Mouse (Mus musculus) gastrocnemius, adult 8-10 months (tissue): ENCODE results near the gene Nrxn3. TPM values are rescaled to one million over a fixed set of nuclear protein-coding genes. Genes with fewer than 3 reads are reported as not detected.

Source experiments
- DNase-seq, 2 experiments: peaks; one replicate each; pipeline ENCODE4 v3.0.0; 2022; ENCODE audit warnings: low spot score in 2 of 2
- total RNA-seq, 4 experiments: library from RNA; stranded (reverse); gene quantifications; 2 replicates each; pipeline ENCODE4 v1.2.4; 2022

Gene Nrxn3
- total RNA-seq, 4 experiments from 2014 or later = 0.05 to 0.25 (median 0.13) TPM

GRCm38 (mm10) chr12:89699469-89699868 is 976.8 kb downstream of the Nrxn3 start:
- no peak for DNase-seq

DNA sequence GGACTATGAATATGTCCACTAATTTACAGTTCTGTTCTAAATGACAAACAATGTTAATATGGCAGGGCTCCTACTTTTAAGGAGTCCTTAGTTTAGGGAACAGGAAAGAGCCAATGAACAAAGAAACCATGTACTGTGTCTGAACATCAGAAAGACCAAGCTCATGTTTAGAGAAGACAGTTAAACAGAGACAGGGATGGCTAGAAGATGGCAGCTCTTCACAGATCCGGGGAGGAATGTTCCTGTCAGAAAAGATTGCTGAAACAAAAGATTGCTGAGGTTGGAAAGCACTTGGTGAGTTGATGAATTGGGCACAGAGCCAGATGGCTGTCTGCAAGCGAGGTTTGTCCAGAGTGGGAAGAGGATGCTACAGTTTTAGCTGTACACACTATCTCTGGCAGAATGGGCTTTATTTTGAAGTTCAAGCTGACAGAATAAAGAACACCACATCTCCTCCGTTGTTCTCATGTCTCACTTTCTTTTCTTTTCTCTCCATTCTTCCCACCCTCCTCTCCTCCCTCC is 978.3 kb downstream of the Nrxn3 start:
- no peak for DNase-seq

DNA sequence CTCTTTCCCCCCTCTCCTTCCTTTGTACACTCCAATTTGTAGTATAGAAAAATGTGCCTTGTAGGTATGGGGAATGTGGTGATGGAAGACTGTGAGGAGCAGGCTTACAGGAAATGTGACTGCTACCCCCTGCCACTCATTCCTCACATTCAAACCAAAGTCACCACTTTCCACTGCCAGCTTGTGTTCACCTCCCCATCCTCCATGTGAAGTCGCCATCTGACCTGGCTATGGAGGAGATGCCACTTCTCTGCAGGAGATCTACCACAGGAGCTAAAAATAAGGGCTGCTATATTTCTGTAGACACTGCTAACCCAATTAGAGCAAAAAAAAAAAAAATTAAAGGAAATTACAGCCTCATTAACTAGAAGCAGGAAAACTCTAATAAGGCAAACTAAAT is 980.3 kb downstream of the Nrxn3 start:
- DNase-seq = no peak

GRCm38 (mm10) chr12:89707913-89708312 is 985.2 kb downstream of the Nrxn3 start:
- DNase-seq = no peak

- DNase-seq = no peak
These were observed 987.8 kb downstream of the Nrxn3 start for GRCm38 (mm10) chr12:89710459-89710858.

GRCm38 (mm10) chr12:89711791-89712190 is 989.1 kb downstream of the Nrxn3 start:
- DNase-seq = no peak

GRCm38 (mm10) chr12:89719194-89720080 is 996.8 kb downstream of the Nrxn3 start:
- DNase-seq = no peak

DNA sequence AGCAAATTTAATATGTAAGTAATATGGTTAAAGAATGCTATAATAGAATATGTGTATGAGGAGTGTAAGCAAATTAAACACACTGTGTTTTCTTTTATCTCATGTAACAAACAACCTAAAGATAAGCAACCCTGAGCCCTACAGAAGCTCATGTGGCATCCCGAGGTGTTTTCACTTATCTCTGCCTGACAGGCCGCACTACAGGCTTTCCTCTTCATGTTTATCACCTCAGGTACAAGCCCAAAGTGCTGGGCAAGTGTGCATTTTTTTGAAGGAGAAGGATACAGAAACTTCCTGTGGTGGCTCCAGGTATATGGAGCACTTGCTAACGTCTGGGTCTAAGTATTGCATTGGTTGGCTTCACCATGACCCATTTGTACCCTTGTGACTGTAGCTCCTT is 998.3 kb downstream of the Nrxn3 start:
- DNase-seq = no peak

GRCm38 (mm10) chr12:89722462-89722861 is 999.8 kb downstream of the Nrxn3 start:
- DNase-seq = no peak

DNA sequence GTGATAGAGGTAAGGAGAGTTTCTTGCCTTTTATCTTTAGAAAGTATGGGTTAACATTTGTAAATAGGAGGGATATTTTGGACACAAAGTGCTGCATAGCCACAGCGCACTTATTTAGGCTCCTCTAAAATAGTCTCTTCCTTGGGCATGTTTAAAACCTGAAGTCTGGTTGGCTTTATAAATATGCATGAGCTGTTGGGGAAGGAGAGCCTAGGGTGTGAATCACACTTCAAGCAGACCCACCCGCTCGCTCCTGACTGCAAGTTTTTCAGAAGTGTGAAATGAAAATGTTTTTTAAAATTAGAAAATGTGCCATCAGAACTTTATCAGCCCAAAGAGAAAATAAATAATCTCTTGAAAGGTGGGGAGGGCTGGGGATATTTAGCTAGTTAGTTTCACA is 1001.4 kb downstream of the Nrxn3 start:
- no peak for DNase-seq

- DNase-seq = no peak
These were observed 1019.6 kb downstream of the Nrxn3 start for GRCm38 (mm10) chr12:89742326-89742725.

GRCm38 (mm10) chr12:89742796-89743195 is 1020.1 kb downstream of the Nrxn3 start:
- DNase-seq = no peak

GRCm38 (mm10) chr12:89764191-89765082 is 1041.8 kb downstream of the Nrxn3 start:
- no peak for DNase-seq

DNA sequence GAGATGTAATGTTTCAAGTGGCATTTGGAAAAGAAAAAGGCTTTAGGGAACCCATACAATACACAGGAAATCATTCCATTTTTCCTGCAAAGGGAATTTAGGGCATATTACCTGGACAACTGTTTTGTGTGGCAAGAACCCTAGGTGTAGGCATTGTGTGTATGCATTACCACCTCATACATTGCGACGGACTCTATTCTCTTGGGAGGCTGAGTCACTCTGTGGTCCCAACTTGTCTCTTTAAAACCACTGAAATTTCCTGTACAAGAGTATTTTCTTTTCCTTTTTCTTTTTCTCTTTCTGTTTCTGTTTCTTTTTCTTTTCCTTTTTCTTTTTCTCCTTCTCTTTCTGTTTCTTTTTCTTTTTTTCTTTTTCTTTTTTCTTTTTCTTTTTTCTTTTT is 1042.5 kb downstream of the Nrxn3 start:
- no peak for DNase-seq

DNA sequence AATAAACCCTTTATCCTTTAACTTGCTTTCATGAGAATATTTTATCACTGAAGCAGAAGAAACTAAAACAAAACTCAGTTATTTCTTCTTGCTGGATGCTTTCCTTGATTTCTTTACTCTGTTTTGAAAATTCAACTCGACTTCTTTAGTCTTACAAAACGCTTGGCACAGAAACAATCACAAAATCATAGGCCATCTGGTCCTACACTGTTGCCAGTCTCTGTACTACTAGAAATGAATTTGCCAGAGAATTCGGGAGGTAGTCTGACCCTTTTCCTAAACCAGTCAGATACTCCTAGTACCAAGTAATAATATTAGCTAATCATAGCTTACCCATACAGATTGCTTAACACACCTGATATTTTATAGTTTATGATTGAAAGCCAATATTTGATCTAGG is 1066.1 kb downstream of the Nrxn3 start:
- no peak for DNase-seq

DNA sequence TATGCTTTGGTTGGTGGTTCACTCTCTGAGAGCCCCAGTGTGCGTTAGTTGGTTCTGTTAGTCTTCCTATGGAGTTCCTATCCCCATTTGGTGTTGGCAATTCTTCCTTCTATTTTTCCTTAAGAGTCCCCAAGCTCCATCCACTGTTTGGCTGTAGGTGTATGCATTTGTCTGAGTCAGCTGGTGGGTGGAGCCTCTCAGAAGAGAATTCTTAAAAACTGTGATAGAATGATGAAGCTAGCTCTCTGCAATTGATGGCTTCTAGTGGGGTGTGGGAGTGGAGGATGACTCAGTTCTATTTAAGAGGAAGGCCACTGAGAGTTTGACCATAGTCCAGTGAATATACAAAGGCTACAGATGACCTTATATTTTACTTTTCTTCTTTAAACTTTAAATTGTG is 1067.3 kb downstream of the Nrxn3 start:
- no peak for DNase-seq

GRCm38 (mm10) chr12:89791829-89792228 is 1069.2 kb downstream of the Nrxn3 start:
- DNase-seq = no peak

DNA sequence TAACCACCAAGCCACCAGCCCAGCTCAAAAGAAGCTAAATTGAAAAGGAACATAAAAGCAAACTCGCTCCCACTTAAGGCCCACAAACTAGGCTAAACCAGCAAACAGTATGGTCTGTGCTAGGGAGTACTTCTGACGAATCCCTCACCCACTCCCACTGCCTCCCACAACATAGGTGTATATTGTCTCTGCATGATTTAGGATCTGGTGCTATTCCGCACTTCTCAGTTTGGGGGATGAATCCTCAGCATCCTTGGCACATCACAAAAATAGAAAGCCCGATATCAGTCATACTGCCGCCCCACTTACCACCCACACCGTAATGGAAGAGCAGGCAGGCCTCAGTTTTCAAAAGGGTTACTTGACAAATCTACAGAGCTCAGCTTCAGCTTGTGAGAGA is 1072.1 kb downstream of the Nrxn3 start:
- DNase-seq = no peak

GRCm38 (mm10) chr12:89808217-89808616 is 1085.5 kb downstream of the Nrxn3 start:
- no peak for DNase-seq

DNA sequence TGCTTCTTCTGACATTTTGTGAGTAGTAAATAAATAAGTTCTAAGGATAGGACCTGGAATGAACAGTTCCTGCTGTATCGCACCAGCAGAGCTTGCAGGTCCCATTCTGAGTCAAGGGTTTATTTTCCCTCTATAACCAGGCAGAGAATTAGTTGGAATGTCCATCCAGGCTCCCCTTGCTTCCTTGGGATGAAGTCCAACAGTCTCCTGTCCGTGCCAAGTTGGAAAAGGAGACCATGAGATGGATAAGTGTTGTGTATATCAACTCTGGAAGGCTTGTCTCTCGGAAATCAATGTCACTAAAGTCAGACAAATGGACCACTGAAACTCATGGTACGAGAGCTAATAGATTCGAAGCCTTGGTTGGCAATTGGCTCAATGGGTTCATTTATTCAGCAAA is 1087.5 kb downstream of the Nrxn3 start:
- DNase-seq = no peak

- peak in 1 of 2 experiments; percentile 12 for DNase-seq
These were observed 1089.3 kb downstream of the Nrxn3 start for GRCm38 (mm10) chr12:89811815-89812549.
